Mouse (Mus musculus): ENCODE data around the gene Zmynd8.

Gene Zmynd8

DNA sequence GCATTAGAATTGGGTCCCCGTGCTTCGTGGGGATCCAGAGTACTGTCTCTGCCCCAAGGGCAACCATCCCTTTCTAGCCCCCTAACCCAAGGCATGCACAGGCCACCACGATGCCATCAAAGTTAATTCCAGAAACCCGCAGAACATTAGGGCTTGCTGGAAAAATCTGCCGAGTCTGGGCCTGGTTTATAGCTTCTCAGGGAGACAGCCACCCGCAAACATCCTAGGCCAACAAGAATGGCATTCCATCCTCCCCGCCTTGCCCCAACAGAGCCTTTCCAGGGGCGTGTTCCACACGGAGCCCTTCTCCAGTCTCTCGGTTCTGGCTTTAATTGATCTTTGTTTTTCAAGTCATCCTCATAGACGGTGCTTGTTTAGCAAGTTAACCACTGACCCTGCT, 150.4 kb downstream of the Zmynd8 start:
- DNase-seq (ENCODE audit: low read depth, low spot score) = no peak

DNA sequence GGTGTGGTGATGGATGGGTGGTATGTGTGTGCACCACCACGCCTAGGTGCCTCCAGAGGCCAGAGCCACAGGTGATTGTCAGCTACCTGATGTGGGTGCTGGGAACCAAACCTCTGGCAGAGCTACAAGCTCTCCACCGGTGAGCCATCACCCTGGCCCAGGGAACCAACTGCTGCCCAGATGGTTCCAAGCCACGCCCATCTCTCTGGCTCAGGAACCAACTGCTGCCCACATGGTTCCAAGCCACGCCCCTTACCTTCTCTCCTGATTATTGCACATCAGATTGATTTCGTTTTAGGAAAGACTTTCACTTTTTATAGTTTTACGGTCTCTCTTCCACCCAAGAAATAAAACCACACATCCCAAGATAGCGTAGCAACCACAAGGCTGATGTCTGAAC, 150.8 kb downstream of the Zmynd8 start:
- no peak for DNase-seq (ENCODE audit: low read depth, low spot score)

DNA sequence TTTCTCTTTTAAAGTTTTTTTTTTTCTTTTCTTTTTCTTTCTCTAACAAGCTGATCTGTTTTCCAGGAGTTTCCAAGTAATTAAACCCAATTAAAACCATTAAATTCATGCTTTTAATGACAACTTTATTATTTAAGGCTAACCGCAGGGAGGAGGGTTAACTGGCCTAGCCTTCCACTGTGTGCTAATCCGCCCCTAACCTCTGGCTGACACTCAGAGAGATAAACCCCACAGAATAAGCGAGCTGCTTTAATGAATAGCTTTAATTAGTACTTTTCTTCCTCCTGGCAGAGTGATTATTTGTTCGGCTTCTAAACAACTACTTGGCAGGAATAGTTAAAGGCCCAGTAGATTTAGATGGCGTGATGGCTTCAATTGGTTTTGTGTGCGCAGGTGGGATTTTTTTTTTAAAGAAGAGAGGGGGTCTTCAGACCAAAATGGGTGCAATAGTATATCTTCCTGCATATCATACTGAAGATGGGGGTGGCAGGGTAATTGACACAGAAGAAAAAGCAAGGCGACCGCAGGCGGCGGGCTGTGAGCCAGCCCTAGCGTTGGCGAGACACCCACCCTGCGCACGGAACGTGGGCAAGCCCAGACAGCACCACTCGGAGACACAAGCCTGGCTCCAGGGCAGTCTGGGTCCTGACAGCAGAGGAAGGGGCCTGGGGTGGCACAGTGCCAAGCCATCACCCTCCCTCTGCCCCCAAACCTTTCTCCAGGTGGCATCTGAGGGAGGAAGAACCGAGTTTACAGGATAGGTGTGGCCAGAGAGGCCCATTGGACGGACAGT, 153.3 kb downstream of the Zmynd8 start:
- DNase-seq (ENCODE audit: low read depth, low spot score) = no peak

DNA sequence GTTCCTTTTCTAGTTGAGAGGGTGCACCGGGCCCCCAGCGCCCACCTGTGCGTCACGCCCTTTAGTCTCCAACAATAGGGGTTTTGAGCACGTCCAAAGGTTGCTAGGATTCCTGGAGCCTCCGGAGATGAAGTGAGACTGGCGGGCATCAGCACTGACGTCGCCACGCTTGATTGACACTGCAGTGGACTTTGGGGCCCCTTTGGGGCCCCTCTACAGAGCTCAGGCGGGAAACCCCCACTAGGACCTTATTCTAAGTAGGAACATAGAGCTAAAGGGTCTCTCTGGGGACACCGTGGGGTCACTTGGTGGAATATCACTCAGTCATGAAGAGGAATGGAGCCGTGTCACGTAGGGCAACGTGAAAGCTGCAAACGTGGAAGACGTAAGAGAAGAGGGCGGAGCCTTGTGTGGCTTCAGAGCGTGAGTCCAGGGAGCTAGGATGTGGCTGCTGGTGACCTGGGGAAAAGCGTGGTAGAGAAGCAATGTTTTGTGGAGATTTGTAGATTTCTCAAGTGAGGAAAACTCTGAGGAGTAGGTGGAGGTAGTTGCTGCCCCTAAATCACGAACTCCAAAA, 156.5 kb downstream of the Zmynd8 start:
- DNase-seq (ENCODE audit: low read depth, low spot score) = no peak

- no peak for DNase-seq (ENCODE audit: low read depth, low spot score)
Measured at GRCm38 (mm10) chr2:165741526-165742050, 157.2 kb downstream of the Zmynd8 start.

- peak; percentile 48 for DNase-seq (ENCODE audit: low read depth, low spot score)
Measured at GRCm38 (mm10) chr2:165740982-165741381, 157.8 kb downstream of the Zmynd8 start.

DNA sequence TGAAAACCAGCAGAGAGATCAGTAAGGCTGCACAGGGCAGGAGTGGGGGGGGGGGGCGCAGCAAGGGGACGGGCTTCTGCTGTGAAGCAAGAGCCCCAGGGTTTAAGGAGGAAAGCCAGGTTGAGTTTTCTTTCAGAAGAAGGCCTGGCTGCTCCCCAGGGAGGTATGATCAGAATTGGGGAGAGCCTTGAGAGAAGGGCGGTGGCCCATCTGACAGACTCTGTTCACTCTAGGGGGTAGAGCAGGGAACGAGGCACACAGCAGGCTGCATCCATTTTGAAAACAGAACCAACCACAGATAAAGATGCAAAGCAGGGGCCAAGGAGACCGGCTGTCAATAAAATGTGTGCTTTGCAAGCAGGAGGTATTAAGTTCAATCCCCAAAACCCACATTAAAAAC, 158.4 kb downstream of the Zmynd8 start:
- no peak for DNase-seq (ENCODE audit: low read depth, low spot score)

- no peak for DNase-seq (ENCODE audit: low read depth, low spot score)
Measured at GRCm38 (mm10) chr2:165736297-165736696, 162.5 kb downstream of the Zmynd8 start.
